Mouse (Mus musculus) cortical plate, adult 2 months (tissue): ENCODE results near the gene Atg101. TPM values are rescaled to one million over a fixed set of nuclear protein-coding genes. Genes with fewer than 3 reads are reported as not detected.
A peak's percentile ranks its signal among the peaks of the same experiment; 100 is the strongest.

Experiments
- H3K27ac ChIP-seq: fragments of 200-500 bp; 2 replicates; pipeline ENCODE4 v1.5.1; 2012; ENCODE audit warnings: low read length, control low read depth, inconsistent platforms; ENCODE audit not compliant: insufficient read depth
- H3K4me1 ChIP-seq: fragments of 200-500 bp; 2 replicates; pipeline ENCODE4 v1.6.1; 2011; ENCODE audit warnings: low read length; ENCODE audit not compliant: control insufficient read depth, insufficient read depth
- H3K4me3 ChIP-seq: fragments of 200-500 bp; 2 replicates; pipeline ENCODE4 v1.5.1; 2011; ENCODE audit warnings: mild to moderate bottlenecking, low read length, control low read depth; ENCODE audit not compliant: insufficient read depth
- CTCF ChIP-seq: fragments of 200-500 bp; IDR thresholded peaks from 2 replicates; pipeline ENCODE4 v1.5.1; 2011; ENCODE audit warnings: mild to moderate bottlenecking, control low read depth, low read length; ENCODE audit not compliant: insufficient read depth; ENCODE audit errors: extremely low read depth
- POLR2A ChIP-seq: fragments of 200-500 bp; IDR thresholded peaks from 2 replicates; pipeline ENCODE4 v1.6.1; 2011; ENCODE audit warnings: mild to moderate bottlenecking, low read length, control low read depth; ENCODE audit not compliant: insufficient read depth; ENCODE audit errors: extremely low read depth
- polyA plus RNA-seq: library from polyadenylated mRNA; depleted of rRNA; stranded (reverse); fragments of >200 nt; gene quantifications from 2 replicates; pipeline ENCODE4 v1.2.3, GENCODE M21; 2012; rRNA removed

Atg101 gene
- 55.3 and 56.0 TPM in 2 replicates for polyA plus RNA-seq

GRCm38 (mm10) chr15:101283911-101284750, at the start of gene Atg101:
Atg101 (plus strand) TSS chr15:101284272.
- H3K4me3 ChIP-seq: peak within 1 kb of the TSS; percentile 95
- H3K4me1 ChIP-seq: peaks cover 5% of the 10 kb centered on the region; the same call in 1 of the 2 replicates
- peak; percentile 89 for TF ChIP-seq POLR2A
- peak; percentile 79 for TF ChIP-seq CTCF
- H3K27ac ChIP-seq: peak within 1 kb of the TSS; percentile 92

- Histone ChIP-seq H3K4me1 (peaks cover 8% of the 10 kb centered on the region), H3K4me3 (no peak overlapping the region), H3K27ac (peak overlapping the region; percentile 41)
- no peak for TF ChIP-seq POLR2A
- no peak for TF ChIP-seq CTCF
Observed at GRCm38 (mm10) chr15:101234611-101235341, 49.3 kb upstream of the Atg101 start.

- TF ChIP-seq POLR2A: no peak
- no peak for TF ChIP-seq CTCF
- Histone ChIP-seq H3K27ac (peak overlapping the region; percentile 87), H3K4me1 (peaks cover 8% of the 10 kb centered on the region), H3K4me3 (no peak overlapping the region)
Observed at GRCm38 (mm10) chr15:101235342-101235698, 48.8 kb upstream of the Atg101 start.

GRCm38 (mm10) chr15:101235728-101236327, 48.2 kb upstream of the Atg101 start:
- Histone ChIP-seq H3K27ac (peak overlapping the region; percentile 87), H3K4me3 (no peak overlapping the region), H3K4me1 (peaks cover 8% of the 10 kb centered on the region)
- no peak for TF ChIP-seq POLR2A
- no peak for TF ChIP-seq CTCF

GRCm38 (mm10) chr15:101236878-101237277, 47.2 kb upstream of the Atg101 start:
- Histone ChIP-seq H3K4me3 (no peak overlapping the region), H3K4me1 (peaks cover 10% of the 10 kb centered on the region), H3K27ac (no peak overlapping the region)
- TF ChIP-seq POLR2A: no peak
- TF ChIP-seq CTCF: peak; percentile 46; the same call in 1 of the 2 replicates

- Histone ChIP-seq H3K27ac (no peak overlapping the region), H3K4me1 (peaks cover 8% of the 10 kb centered on the region; the same call in 1 of the 2 replicates), H3K4me3 (no peak overlapping the region)
- TF ChIP-seq POLR2A: peak; percentile 51; the same call in 1 of the 2 replicates
- peak; percentile 54; the same call in 1 of the 2 replicates for TF ChIP-seq CTCF
Observed at GRCm38 (mm10) chr15:101238885-101239511, 45.1 kb upstream of the Atg101 start.

- H3K27ac ChIP-seq: no peak overlapping the region
- peaks cover 6% of the 10 kb centered on the region; the same call in 1 of the 2 replicates for H3K4me1 ChIP-seq
- TF ChIP-seq CTCF: no peak
- TF ChIP-seq POLR2A: no peak
- no peak overlapping the region for H3K4me3 ChIP-seq
Observed at GRCm38 (mm10) chr15:101239821-101240220, 44.3 kb upstream of the Atg101 start.

GRCm38 (mm10) chr15:101240799-101241204, 43.3 kb upstream of the Atg101 start:
- Histone ChIP-seq H3K4me1 (peaks cover 6% of the 10 kb centered on the region; the same call in 1 of the 2 replicates), H3K4me3 (peak overlapping the region; percentile 23), H3K27ac (0 out of 2 replicates have a peak overlapping the region, but pooled peaks have one; percentile 4)
- TF ChIP-seq POLR2A (no peak), CTCF (peak; percentile 99)

GRCm38 (mm10) chr15:101241236-101241635, 42.8 kb upstream of the Atg101 start:
- Histone ChIP-seq H3K4me1 (peaks cover 6% of the 10 kb centered on the region; the same call in 1 of the 2 replicates), H3K4me3 (peak overlapping the region; percentile 23), H3K27ac (0 out of 2 replicates have a peak overlapping the region, but pooled peaks have one; percentile 4)
- TF ChIP-seq POLR2A (no peak), CTCF (no peak)
